Mouse (Mus musculus) induced T-regulatory cell, adult 2 months (primary cell): ENCODE results near the gene Adamts7.

Experiments used
- DNase-seq: peaks from one replicate; pipeline ENCODE4 v3.0.0-alpha.2; 2012; ENCODE audit warnings: low read depth

The Adamts7 gene

GRCm38 (mm10) chr9:90162926-90163748 lies at the start of gene Adamts7:
Gene Adamts7 (plus strand): TSS chr9:90163069.
- DNase-seq = peak; percentile 27

DNA sequence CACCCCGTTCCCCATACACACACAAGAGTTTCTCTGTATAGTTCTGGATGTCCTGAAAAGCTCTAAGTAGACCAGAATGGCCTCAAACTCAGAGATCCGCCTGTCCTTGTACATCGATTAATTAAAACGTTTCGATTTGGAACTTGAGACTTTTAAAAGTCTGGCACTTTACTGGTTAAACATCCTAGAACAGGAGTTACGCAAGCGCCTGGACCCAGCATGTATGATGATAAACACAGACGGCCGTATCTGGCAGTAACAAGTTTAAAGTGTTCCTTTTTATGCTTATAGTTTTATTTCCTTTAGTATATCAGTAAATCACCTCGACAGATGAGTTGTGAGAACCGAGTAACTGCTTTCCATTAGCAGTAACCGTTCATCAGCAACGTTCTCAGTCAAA lies 49.7 kb upstream of the Adamts7 start:
- no peak for DNase-seq

GRCm38 (mm10) chr9:90113651-90114566 lies 49.0 kb upstream of the Adamts7 start:
- peak; percentile 94 for DNase-seq

- DNase-seq = peak; percentile 96
Measured at GRCm38 (mm10) chr9:90114567-90115307, 48.1 kb upstream of the Adamts7 start, which contains the start of gene Morf4l1. Gene Morf4l1 (minus strand): TSS chr9:90114774.

DNA sequence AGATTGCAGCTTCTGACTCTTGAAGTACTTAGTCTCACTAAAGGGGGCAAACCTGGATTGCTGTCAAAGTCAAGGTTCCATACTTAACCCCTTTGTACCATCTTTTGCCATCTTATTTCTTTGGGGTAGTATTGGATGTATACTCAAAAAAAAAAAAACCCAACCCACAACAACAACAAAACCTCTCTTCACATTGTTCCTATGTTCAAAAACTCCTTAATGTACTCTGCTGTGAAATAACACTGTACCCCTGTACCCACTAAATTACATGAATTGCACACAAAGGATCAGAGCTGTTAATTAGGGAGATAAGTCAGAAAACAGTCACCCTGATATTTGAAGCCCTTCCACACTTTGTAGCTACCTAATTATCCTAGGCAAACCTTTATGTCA lies 47.6 kb upstream of the Adamts7 start:
- no peak for DNase-seq

GRCm38 (mm10) chr9:90117234-90117633 lies 45.6 kb upstream of the Adamts7 start:
- no peak for DNase-seq

DNA sequence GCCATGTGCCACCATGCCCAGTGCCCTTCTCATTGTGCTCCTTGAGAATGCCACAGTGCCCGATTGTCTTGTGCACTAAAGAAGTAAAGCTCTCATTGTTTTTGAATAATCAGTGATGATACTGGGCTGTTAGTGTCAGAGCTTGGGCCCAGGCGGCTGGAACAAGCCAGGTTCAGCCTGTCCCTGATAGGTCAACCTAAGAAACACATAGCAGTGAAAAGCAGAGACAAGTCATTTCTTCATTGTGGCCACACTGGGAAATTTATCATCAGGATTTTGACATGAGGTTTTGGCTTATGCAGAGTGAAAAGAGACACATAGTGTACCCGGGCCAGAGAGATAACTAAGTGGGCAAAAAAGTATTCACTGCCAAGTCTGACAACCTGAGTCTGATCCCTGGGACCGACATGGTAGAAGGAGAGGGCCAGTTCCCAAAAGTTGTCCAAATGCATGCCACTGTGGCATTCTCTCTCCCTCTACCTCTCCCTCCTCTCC lies 40.6 kb upstream of the Adamts7 start:
- no peak for DNase-seq

DNA sequence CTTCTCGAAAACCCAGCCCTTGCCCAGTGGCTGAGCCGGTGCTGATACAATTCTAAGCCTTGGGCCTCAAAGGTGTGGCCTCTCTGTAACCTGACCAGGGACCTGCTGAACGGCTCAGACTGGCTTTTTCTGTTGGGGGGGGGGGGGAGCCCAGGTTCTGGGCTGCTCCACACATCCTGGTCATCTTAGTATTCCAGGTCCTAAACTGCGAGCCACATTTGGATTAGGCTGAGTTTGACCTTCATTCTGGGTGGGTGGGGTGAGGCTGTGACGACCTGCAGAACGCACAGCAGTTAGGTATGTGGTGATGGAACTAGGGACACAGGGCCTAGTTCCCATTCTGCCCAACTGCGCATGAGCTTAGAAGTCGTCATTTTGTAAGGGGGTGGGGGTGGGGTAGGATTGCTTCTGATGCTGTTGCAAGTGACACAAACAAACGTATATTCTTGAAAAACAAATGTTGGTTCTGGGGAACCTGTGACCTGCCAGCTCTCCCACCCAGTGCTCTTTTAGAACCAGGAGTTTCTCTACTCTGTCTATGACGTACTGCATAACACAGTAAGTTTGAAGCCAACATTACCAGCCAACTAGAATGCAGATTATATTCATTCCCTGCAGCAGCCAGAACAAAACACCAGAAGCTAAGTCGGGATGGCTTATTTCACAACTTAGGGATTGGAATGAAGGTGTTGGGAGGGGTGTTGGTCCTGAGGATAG lies 38.6 kb upstream of the Adamts7 start:
- DNase-seq = no peak

- no peak for DNase-seq
Measured at GRCm38 (mm10) chr9:90124873-90125245, 38.0 kb upstream of the Adamts7 start.

DNA sequence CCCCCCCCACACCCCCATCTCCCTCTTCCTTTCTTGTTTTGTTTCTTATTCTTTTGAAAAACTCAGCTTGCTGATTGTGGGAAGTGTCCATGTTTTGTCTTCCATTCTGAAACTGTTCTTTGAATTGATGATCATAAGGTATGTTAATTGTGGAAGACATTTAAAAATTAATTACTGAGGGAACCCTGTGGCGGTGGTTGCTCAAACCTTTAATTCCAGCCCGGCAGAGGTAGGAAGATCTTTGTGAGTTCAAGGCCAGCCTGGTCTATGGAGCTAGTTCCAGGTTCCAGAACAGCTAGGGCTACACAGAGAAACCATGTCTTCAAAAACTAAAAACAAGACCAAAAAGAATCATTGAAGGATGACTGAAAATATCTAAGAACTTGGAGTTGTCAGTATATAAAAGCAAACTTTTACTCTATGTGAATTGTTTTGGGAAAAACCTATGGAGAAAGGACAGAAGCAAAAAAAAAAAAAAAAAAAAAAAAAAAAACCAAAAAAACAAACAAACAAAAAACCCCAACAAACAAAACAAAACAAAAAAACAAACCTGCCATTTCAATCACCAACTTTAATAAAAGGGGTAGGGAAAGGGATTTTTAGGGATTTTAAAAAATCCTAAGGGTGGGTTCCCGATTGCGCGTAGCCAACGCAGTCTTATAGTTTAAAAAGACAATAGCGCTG lies 37.3 kb upstream of the Adamts7 start:
- no peak for DNase-seq

DNA sequence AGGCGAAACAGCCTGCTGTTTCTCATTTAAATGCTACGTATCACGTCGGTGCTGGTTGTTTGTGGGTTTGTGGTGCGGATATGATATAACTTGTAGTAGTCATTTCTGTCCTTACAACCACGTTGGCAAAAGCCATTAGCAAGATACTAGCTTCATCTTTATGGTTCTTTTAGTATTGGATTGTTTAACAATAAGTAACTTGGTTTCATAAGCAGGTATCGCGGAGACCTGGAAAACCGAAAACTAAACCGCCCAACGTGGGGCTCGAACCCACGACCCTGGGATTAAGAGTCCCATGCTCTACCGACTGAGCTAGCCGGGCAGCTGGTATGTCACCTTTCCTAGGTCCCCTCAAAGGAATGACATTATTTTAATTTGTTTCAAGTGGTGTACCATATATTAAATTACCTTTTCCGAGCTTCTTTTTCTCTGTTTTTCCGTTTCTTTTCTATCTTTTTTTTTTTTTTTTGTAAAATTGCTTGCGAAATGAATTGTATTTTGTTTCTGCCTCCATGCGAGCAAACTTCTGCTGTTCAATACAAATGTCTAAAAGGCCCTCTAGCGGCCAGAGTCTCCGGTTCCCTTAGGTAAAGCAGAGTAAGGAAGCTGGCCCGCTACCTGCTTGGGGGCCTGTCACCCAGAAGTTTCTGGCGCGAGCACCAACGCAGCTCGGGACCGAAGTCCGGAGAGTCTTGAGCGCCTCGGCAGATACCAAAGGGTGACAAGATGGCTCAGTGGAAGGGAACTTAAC lies 36.4 kb upstream of the Adamts7 start:
- peak; percentile 93 for DNase-seq

DNA sequence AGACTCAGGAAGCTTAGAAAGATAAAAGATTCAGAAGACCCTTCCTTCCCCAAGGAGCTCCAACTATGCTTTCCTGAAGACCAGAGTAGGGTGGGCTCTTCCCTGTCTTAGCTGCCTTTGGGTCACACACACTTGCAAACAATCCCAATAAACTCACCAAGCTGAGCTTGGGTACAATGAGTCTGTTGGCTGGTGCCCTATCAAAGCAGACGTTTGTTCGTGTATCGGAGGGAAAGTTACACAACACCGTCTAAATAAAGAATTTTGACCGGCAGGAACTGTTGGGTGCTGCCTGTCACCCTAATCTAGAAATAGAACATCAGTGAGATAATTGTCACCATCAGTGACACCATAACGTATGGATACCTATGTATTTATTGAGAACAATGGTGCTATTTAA lies 35.7 kb upstream of the Adamts7 start:
- no peak for DNase-seq

GRCm38 (mm10) chr9:90128636-90129201 lies 34.1 kb upstream of the Adamts7 start:
- DNase-seq = no peak

DNA sequence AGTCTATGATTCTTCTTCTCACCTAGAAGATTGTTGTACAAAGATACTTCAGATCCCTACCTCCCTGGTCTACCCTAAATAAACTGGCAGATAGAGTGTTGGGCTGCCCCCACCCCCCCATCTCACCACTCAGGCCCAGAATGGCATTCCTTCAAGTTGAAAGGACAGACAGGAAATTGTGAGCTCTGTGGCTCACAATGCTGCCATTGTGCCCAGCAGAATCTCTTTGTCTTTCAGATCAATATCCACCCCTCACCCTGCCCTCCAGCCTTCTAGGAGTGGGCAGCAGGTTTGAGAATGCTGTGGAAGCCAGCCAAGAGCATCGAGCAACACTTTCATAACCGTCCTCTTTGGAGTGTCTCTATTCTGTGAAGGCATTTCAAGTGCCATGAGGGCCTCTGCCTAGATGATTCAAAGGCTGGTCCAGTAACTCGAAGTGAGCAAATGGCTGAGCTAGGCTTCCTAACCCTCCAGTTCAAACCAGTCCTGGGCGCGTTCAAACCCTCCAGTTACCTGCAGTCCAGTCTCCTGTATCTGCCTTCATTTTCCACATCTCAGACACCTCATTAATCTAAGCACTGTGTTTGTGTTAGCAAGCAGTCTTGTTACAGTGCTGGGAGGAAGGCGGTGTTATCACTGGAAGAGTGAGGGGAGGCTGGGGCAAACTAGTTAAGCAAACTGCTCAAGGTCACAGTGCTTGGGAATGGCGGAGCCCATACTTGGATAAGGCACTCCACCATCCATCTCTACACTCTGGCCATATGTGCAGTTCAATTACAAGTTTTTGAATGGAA lies 29.1 kb upstream of the Adamts7 start:
- DNase-seq = no peak

DNA sequence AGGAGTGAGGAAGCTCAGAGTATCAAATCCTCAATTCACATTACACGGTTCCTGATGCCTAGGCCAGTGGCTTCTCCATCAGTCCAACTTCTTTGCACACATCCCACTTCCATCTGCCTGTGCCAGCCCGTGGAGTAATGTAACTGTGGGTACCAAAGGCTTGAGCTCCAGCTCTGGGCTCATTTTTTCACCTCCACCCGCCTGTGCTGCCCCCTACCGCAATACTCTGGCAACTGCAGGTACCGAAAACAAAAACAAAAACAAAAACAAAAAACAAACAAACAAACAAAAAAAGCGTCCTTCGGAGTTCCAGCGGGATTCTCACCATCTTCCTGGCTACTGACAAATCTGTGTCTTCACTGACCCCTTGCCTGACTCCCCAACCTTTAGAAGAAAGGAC lies 27.4 kb upstream of the Adamts7 start:
- DNase-seq = no peak

GRCm38 (mm10) chr9:90135963-90136677 lies 26.7 kb upstream of the Adamts7 start:
- no peak for DNase-seq

DNA sequence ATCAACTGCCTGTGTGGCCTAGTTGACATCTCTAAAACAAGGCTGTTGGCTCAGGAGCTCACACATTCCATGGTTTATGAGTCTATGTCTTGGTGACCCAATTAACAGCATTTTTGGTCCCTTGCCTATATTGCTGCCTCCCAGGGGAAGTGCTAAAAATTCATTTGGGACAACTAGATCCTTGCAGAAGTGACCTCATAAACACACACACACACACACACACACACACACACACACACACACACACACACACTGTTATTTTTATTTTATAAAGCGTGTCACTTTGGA lies 26.2 kb upstream of the Adamts7 start:
- DNase-seq = no peak

DNA sequence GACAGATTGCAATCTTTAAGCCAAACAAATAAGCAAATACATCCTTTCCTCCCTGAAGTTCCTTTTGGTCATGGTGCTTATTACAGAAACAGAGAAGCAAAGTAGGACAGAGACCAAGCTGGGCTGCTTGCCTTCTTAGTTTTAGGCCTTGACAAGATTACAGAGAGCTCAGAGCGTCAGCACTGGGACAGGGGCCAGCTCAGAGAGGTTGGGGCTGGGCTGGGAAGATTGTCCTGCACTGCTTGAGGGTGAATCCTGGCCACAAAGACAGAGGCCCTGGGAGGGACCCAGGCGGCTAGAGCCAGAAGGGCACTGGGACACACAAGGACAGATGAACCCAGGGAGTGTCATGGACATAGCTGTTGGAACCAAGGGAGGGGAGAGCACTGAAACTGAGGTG lies 17.1 kb upstream of the Adamts7 start:
- no peak for DNase-seq

- no peak for DNase-seq
Measured at GRCm38 (mm10) chr9:90146869-90147268, 16.0 kb upstream of the Adamts7 start.
